Mouse (Mus musculus) hindbrain, embryonic 16.5 days (tissue): ENCODE measurements around the gene Prn. TPM values are rescaled to one million over a fixed set of nuclear protein-coding genes. Genes with fewer than 3 reads are reported as not detected.
A peak's percentile ranks its signal among the peaks of the same experiment; 100 is the strongest.

Experiments used
- ATAC-seq: fragments of 200-750 bp; cut with Nextera tagmentation; 2 replicates; pipeline ENCODE4 v1.8.0; 2017; ENCODE audit warnings: moderate TSS enrichment, moderate library complexity
- H3K27ac ChIP-seq: fragments of 300-500 bp; sonication (generic); 2 replicates; pipeline ENCODE4 v1.5.1; 2014; ENCODE audit warnings: low read depth, mild to moderate bottlenecking, control low read depth, low read length, moderate library complexity
- H3K27me3 ChIP-seq: fragments of 300-500 bp; sonication (generic); replicated peaks from 2 replicates; pipeline ENCODE4 v1.6.1; 2014; ENCODE audit warnings: low read length; ENCODE audit not compliant: control insufficient read depth, insufficient read depth
- H3K36me3 ChIP-seq: fragments of 300-500 bp; sonication (generic); 2 replicates; pipeline ENCODE4 v1.6.1; 2014; ENCODE audit warnings: mild to moderate bottlenecking, low read length, moderate library complexity, mixed read lengths; ENCODE audit not compliant: control insufficient read depth, insufficient read depth
- H3K4me1 ChIP-seq: fragments of 300-500 bp; sonication (generic); 2 replicates; pipeline ENCODE4 v1.6.1; 2014; ENCODE audit warnings: low read depth, low read length; ENCODE audit not compliant: control insufficient read depth, insufficient read depth
- H3K4me2 ChIP-seq: fragments of 300-500 bp; sonication (generic); 2 replicates; pipeline ENCODE4 v1.6.1; 2014; ENCODE audit warnings: mild to moderate bottlenecking, low read length, control low read depth, moderate library complexity
- H3K4me3 ChIP-seq: fragments of 300-500 bp; sonication (generic); 2 replicates; pipeline ENCODE4 v1.5.1; 2014; ENCODE audit warnings: mild to moderate bottlenecking, low read length, control low read depth, moderate library complexity
- H3K9ac ChIP-seq: fragments of 300-500 bp; sonication (generic); 2 replicates; pipeline ENCODE4 v1.6.1; 2014; ENCODE audit warnings: low read depth, mild to moderate bottlenecking, control low read depth, low read length, moderate library complexity
- H3K9me3 ChIP-seq: fragments of 300-500 bp; sonication (generic); 2 replicates; pipeline ENCODE4 v1.6.1; 2014; ENCODE audit warnings: mild to moderate bottlenecking, low read length, moderate library complexity; ENCODE audit not compliant: control insufficient read depth
- WGBS: fragments of 180-500 bp; shearing (Covaris S2); extraction: QIAGEN DNeasy Blood & Tissue Kit; methylation state at CpG from one replicate; pipeline ENCODE4 v1.1.7; 2014; 5-methylcytosine and 5-hydroxymethylcytosine counted together
- polyA plus RNA-seq: library from polyadenylated mRNA; unstranded; fragments of >200 nt; fragmentation: Nextera tagmentation; extraction: Ambion mirVana; gene quantifications from 2 replicates; pipeline ENCODE4 v1.2.1, GENCODE M21; 2015

The Prn gene
- polyA plus RNA-seq, 1 experiment from 2014 or later, result not detected

DNA sequence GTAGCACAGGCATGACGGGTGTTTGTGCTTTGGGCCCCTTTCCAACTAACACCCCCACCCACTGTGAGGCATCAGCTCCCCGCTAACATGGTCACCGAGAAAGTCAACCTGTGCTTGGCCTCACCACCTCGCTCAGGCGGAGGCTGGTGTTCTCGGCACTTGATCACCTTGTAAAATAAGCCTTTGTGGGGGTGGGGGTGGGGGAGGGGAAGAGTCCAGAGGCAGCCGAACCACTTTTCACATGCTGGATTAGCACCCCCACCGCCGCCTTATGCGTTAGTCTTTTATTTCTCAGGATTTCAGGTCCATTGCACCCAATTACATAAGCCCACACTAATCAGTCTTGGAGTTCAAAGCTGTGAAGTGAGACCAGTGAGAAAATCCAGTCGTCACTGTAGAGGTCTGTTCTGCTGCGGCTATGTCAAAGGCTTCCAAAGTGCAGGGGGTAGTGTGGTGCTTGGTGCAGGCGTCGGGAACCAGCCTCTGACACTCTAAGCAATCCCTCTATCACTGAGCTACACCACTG is 83.9 kb downstream of the Prn start:
- Histone ChIP-seq H3K27ac (no peak overlapping the region), H3K4me1 (no peaks in the 10 kb centered on the region; the same call in 1 of the 2 replicates), H3K9ac (no peak overlapping the region), H3K27me3 (no peaks in the 10 kb centered on the region), H3K4me3 (no peak overlapping the region), H3K4me2 (no peak overlapping the region), H3K36me3 (peaks cover 6% of the 10 kb centered on the region; the same call in 1 of the 2 replicates), H3K9me3 (no peaks in the 10 kb centered on the region)
- WGBS, result 39% methylated on average over 14 of the region's 14 CpGs
- peak; percentile 63; the same call in 1 of the 2 replicates for ATAC-seq

DNA sequence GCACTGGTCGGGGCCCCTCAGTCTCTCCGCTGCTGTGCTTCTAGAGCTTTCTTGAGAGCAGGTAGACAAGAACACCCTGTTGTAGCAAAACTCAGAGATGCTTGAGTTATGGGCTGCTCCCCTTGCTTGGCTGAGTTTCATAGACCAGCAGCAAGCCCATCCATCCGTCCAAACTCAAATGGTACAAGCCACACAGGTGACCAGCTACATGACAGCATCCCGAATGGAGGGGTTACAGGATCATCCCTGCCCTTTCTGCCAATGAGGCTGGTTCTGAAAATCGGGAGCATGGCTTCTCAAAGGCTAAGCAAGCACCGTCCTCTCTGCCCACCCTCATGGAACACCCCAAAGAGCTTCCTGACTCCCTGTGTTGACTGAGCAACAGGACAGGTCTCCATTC is 85.2 kb downstream of the Prn start:
- WGBS, result 91% methylated on average over 6 of the region's 6 CpGs
- ATAC-seq, result no peak
- peaks cover 6% of the 10 kb centered on the region; the same call in 1 of the 2 replicates for H3K36me3 ChIP-seq

DNA sequence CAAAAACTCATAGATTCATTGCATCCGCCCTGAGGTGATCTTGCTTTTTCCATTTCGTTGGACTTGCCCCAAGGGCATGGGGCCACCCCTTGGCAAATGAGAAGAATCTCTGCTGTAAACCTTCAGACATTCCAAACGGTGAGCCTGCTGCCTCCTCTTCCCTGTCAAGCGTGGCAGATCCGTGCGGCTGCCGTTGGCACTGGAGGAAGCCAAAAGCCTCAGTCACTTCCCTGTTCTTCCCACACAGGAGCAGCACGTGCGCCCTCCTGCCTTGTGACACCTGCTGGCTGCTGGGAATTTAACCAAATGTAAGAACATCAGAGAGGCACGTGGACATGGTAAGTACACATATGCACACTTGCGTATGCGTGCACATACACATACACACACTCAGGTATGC is 86.0 kb downstream of the Prn start:
- no peak overlapping the region for H3K9ac ChIP-seq
- H3K9me3 ChIP-seq, result no peaks in the 10 kb centered on the region
- ATAC-seq, result no peak
- H3K4me3 ChIP-seq, result no peak overlapping the region
- no peak overlapping the region for H3K27ac ChIP-seq
- no peaks in the 10 kb centered on the region for H3K27me3 ChIP-seq
- no peaks in the 10 kb centered on the region; the same call in 1 of the 2 replicates for H3K4me1 ChIP-seq
- peaks cover 6% of the 10 kb centered on the region; the same call in 1 of the 2 replicates for H3K36me3 ChIP-seq
- WGBS, result 91% methylated on average over 12 of the region's 12 CpGs
- H3K4me2 ChIP-seq, result no peak overlapping the region

More for the DNA sequence above, 85.2 kb downstream of the Prn start:
- no peak overlapping the region for H3K9ac ChIP-seq
- H3K4me2 ChIP-seq, result no peak overlapping the region
- no peak overlapping the region for H3K4me3 ChIP-seq
- H3K9me3 ChIP-seq, result no peaks in the 10 kb centered on the region
- no peaks in the 10 kb centered on the region for H3K27me3 ChIP-seq
- H3K27ac ChIP-seq, result no peak overlapping the region
- H3K4me1 ChIP-seq, result no peaks in the 10 kb centered on the region; the same call in 1 of the 2 replicates

DNA sequence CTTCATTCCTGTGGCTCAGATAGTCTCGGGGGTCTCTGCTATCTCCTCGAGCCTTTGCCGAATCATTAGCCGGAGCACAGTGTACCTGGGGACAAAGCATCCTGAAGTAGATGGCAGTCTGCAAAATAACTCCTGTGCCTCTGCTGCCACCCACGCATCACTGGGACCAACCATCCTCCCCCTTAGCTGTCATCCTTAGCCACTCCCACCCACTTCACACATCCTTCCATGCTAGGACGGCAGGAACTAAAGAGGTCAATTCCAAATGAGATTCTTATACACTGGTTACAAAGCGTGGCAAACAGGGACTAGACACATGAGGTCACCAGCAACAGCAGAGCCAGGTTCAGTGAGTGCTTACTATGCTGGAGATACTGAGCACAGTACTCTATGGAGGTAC is 86.6 kb downstream of the Prn start:
- peaks cover 6% of the 10 kb centered on the region; the same call in 1 of the 2 replicates for H3K36me3 ChIP-seq
- no peak overlapping the region for H3K4me2 ChIP-seq
- 87% methylated on average over 7 of the region's 7 CpGs for WGBS
- H3K27me3 ChIP-seq, result no peaks in the 10 kb centered on the region
- no peak overlapping the region for H3K9ac ChIP-seq
- H3K27ac ChIP-seq, result no peak overlapping the region
- H3K4me3 ChIP-seq, result no peak overlapping the region
- no peak for ATAC-seq
- no peaks in the 10 kb centered on the region; the same call in 1 of the 2 replicates for H3K4me1 ChIP-seq
- no peaks in the 10 kb centered on the region for H3K9me3 ChIP-seq

DNA sequence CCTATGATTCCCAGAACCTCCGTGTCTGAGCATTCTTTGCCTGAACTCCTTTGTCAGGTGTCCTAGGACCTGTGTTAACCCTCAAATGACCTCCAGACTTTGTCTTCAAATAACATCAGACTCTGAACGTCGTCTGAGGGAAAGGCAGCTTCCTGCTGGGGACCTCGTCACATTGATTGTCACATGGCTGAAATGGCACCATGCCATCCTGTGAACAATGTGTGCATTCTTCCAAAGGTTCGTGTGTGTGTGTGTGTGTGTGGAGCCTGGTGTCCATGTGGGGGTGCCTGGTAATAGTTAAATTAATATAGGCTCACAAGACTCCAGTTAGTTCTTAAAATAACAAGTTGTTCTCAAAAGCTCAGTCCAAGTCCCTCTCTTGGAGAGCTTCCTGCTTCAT is 87.6 kb downstream of the Prn start:
- Histone ChIP-seq H3K36me3 (peaks cover 6% of the 10 kb centered on the region; the same call in 1 of the 2 replicates), H3K27ac (no peak overlapping the region), H3K27me3 (no peaks in the 10 kb centered on the region), H3K9ac (no peak overlapping the region), H3K4me1 (no peaks in the 10 kb centered on the region; the same call in 1 of the 2 replicates), H3K4me2 (no peak overlapping the region), H3K9me3 (no peaks in the 10 kb centered on the region), H3K4me3 (no peak overlapping the region)
- WGBS, result 31% methylated on average over 5 of the region's 5 CpGs
- ATAC-seq, result no peak

DNA sequence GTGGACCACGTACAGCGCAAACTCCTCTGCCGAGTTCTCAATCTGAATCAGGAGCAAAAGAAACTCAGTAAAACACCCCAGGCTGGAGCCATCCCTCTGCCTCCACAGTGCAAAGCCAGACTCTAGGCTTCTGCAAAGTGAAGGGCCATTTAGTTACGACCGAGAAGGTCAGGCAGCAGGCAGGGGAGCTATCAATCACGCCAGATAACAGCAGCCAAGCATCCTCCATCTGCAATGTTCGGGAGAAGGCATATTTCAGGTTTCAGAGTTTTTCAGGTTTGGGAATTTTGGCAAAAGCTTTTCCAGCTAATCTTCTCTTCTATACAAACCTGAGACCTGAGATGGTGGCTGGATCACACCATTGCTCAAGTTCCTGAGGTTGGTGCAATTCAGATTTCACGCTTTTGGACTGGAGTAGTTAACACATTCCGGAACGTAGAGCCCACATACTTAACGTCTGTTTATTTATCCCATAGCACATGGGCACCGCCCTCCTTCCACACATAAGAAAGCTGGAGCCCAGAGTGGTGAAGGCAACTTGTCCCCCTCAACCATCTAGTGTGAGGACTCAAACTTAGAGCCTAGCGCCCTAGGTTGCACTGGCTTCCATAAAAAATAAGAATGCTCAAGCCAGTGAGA is 92.1 kb downstream of the Prn start:
- H3K27me3 ChIP-seq, result no peaks in the 10 kb centered on the region
- WGBS, result 82% methylated on average over 13 of the region's 13 CpGs
- no peak overlapping the region for H3K27ac ChIP-seq
- H3K4me1 ChIP-seq, result no peaks in the 10 kb centered on the region
- H3K9me3 ChIP-seq, result no peaks in the 10 kb centered on the region
- no peak overlapping the region for H3K4me2 ChIP-seq
- no peak overlapping the region for H3K4me3 ChIP-seq
- H3K36me3 ChIP-seq, result peaks cover 9% of the 10 kb centered on the region; the same call in 1 of the 2 replicates
- no peak for ATAC-seq
- no peak overlapping the region for H3K9ac ChIP-seq

DNA sequence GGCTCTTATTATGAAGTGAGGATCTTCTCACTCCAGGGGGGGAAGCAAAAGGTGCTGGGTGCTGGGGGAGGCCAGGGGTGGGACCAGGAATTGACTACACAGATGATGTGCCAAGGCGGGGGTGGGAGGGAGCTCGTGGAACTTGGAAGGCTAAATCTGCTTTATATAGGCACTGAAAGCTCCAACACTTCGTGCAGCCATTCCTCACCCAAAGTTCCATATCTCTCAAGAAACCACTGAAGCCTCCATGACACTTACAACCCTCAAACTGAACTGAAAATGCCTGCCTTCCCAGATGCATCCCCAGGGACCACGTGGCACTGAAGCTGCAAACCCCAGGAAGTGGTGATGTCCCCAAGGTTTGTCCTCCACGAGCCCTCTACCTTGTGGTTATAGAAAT is 94.2 kb downstream of the Prn start:
- WGBS, result 86% methylated on average over 5 of the region's 5 CpGs
- ATAC-seq, result no peak
- 0 out of 2 replicates have a peak, but pooled peaks cover 3% of the 10 kb centered on the region for H3K36me3 ChIP-seq

DNA sequence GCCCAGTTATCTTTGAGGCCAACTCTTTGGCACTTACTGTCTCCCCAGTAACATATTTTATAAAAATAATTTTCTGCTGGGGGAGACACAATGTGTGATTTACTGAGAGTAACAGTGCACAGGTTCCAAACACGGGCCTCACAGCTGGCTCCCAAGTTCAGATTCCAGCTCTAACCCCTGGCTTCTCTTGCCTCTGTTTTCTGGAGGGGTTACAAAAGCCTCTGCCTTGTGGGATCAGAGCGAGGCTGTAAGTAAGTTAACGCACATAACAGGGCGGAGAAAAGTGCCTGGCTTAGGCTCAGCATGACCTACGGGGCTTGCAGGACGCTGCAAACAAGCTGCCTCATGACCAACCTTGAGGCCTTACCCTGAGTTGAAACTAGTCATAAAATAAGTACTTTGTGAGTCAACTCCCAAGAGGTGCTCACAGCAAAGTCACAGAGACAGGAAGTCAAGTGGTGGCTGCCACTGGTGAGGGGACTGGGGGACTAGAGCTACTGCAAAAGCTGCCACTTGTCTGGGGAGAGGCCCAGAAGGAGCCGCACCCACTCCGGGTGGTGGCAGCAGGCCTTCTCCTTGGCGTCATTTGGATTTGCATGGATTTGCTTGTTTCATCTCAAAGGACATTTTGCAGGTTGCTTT is 94.9 kb downstream of the Prn start:
- Histone ChIP-seq H3K27me3 (no peaks in the 10 kb centered on the region), H3K4me1 (no peaks in the 10 kb centered on the region), H3K27ac (no peak overlapping the region), H3K9me3 (no peaks in the 10 kb centered on the region), H3K4me3 (no peak overlapping the region), H3K4me2 (no peak overlapping the region), H3K9ac (no peak overlapping the region), H3K36me3 (peaks cover 3% of the 10 kb centered on the region; the same call in 1 of the 2 replicates)
- WGBS, result 84% methylated on average over 9 of the region's 9 CpGs
- no peak for ATAC-seq

More for the DNA sequence above, 94.2 kb downstream of the Prn start:
- Histone ChIP-seq H3K4me3 (no peak overlapping the region), H3K9ac (no peak overlapping the region), H3K27ac (no peak overlapping the region), H3K4me1 (no peaks in the 10 kb centered on the region), H3K4me2 (no peak overlapping the region), H3K27me3 (no peaks in the 10 kb centered on the region), H3K9me3 (no peaks in the 10 kb centered on the region)

DNA sequence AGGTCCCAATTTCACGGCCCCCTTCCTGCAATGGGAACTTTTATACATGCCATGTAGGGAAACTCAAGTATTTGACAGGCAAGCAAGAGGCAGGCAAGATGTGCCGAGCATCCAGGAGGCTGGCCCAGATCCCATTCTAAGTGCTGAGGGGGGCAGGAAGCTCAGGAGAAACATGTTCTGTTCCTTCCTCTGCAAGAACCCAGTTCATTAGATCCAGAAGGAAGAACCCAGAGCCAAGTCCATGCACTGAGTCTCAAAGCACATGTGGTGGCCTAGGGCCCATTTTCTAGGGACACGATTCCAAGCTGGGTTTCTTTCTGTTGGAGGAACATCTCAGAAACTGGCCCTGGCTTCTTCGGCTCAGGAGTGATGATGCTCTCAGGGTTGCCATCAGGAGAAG is 95.7 kb downstream of the Prn start:
- Histone ChIP-seq H3K4me1 (no peaks in the 10 kb centered on the region), H3K36me3 (peaks cover 3% of the 10 kb centered on the region; the same call in 1 of the 2 replicates), H3K9me3 (no peaks in the 10 kb centered on the region), H3K27ac (no peak overlapping the region), H3K27me3 (no peaks in the 10 kb centered on the region), H3K4me2 (no peak overlapping the region), H3K9ac (no peak overlapping the region), H3K4me3 (no peak overlapping the region)
- ATAC-seq, result no peak
- WGBS, result 88% methylated on average over 4 of the region's 4 CpGs
